Mouse (Mus musculus) left cerebral cortex, postnatal 14 days (tissue): Measurements from ENCODE around the gene Vps29. TPM values are rescaled to one million over a fixed set of nuclear protein-coding genes. Genes with fewer than 3 reads are reported as not detected.
A peak's percentile ranks its signal among the peaks of the same experiment; 100 is the strongest.

ENCODE experiments used
- DNase-seq, 2 experiments: peaks; one replicate each; pipeline ENCODE4 v3.0.0; 2021 to 2022; ENCODE audit warnings: low spot score in 2 of 2, mixed read lengths in 1 of 2
- intact Hi-C: fragments of 180-260 bp; cut with DNase I; formaldehyde crosslinking; loops from one replicate; pipeline ENCODE4 v1.15.1; 2025
- total RNA-seq, 2 experiments: library from RNA; stranded (reverse); gene quantifications; 2 replicates each; pipeline ENCODE4 v1.2.3; 2021

Vps29 gene
- total RNA-seq, 2 experiments from 2014 or later: 200 to 203 TPM

GRCm38 (mm10) chr5:122327283-122327682 is 26.9 kb upstream of the Vps29 start:
- no peak for DNase-seq
- intact Hi-C loops: no loop called here

GRCm38 (mm10) chr5:122330269-122330668 is 23.9 kb upstream of the Vps29 start:
- no peak for DNase-seq
- intact Hi-C loops: loop anchor here (10.0 kb wide), 1 partner anchor 475 kb away; no protein-coding TSS in a partner anchor

GRCm38 (mm10) chr5:122334682-122335081 is 19.5 kb upstream of the Vps29 start:
- intact Hi-C loops: loop anchor here (5.0 to 10.0 kb wide), 2 partner anchors 222 to 480 kb away; no protein-coding TSS in a partner anchor
- no peak for DNase-seq

GRCm38 (mm10) chr5:122336554-122337294 is 17.4 kb upstream of the Vps29 start:
- no peak for DNase-seq

DNA sequence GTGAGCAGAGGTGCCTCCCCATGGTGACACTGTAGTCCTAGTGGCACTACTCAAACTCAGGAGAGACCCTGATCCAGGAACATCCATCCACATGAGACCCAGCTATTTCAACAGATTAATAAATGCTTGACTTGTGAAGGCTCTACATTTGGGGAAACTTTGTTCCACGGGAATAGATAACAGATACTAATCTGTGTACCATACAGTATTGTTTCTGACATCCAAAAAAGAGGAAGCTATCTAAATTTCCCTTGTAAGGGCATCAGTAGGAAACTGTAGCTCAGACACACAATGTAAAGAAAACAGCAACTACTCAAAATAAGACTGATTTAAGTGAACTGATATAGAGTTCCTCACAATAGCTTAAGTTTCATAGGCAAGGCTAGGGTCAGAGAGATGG is 11.3 kb upstream of the Vps29 start:
- no peak for DNase-seq
- intact Hi-C loops: no loop called here

More at GRCm38 (mm10) chr5:122336554-122337294, 17.4 kb upstream of the Vps29 start:
- intact Hi-C loops: loop anchor here (5.0 to 10.0 kb wide), 2 partner anchors 224 to 482 kb away; no protein-coding TSS in a partner anchor

- no peak for DNase-seq
- intact Hi-C loops: loop anchor here (2.0 kb wide), 2 partner anchors 75 to 215 kb away; no protein-coding TSS in a partner anchor
Observed at GRCm38 (mm10) chr5:122343768-122344167, 10.4 kb upstream of the Vps29 start.

GRCm38 (mm10) chr5:122344260-122344659 is 9.9 kb upstream of the Vps29 start:
- DNase-seq: peak in 1 of 2 experiments; percentile 79
- intact Hi-C loops: loop anchor here (2.0 kb wide), 2 partner anchors 75 to 215 kb away; no protein-coding TSS in a partner anchor

GRCm38 (mm10) chr5:122345777-122346176 is 8.4 kb upstream of the Vps29 start:
- intact Hi-C loops: loop anchor here (2.0 kb wide), 2 partner anchors 77 to 217 kb away; no protein-coding TSS in a partner anchor
- no peak for DNase-seq

DNA sequence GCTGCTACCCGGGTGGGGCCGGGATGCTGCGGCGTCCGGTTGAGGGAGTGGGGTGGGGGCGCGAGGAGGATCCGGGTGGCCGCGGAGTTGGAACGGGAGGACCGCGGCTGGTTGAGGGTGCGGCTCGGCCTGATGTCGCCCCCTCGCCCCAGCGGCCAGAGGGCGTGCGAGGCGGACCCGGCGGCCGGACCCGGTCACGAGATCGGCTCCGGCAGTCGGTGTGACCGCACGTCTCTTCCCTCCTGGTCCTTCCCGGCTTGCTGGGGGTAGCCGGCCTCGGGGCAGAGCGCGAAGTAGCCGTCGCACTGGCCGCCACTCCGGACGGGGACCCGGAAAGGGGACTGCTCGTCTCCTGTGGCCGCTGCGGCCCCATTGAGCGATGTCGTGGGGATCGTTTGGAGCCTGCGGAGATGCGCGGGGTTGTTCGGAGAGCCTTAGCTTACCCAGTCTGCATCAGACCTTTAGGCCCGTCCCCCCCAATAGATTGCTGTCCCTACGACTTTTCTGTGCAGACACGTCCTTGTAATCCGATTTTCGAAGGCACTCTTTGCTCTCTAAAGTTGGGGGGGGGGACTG is 411 bp downstream of the Vps29 start:
- intact Hi-C loops: no loop called here

GRCm38 (mm10) chr5:122371591-122372191 is 17.5 kb downstream of the Vps29 start, which contains the start of gene Gpn3:
Gene Gpn3, plus strand, starts transcription at chr5:122371876.
- intact Hi-C loops: no loop called here
- no peak for DNase-seq

More for the DNA sequence above, 411 bp downstream of the Vps29 start:
- DNase-seq: peak in 1 of 2 experiments; percentile 35

DNA sequence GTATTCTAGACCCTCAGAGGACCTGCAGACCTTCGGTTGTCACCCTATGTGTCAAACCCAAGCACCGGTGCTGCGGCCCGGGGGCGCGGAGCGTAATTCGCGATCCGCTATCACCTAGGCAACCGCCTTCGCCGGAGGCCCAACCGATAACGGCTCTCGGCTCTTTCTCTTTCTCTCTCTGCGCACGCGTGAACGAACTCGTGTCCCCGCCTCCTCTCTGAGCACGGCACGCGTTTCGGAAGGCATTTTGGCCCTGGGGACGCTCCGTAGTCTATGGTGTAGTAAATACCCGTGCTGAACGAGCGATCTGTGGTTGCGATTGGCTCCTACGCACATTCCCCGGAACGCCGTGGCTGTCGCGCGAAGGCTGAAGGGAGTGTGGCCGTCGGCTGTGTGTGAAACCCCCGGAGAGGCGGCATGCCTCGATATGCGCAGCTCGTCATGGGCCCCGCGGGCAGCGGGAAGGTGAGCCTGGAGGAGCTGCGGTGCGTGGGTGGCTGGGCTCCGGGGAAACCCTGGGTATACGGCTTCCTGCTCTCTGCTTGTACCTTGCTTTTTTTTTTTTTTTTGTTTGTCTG is 18.1 kb downstream of the Vps29 start, which contains the start of gene Fam216a:
Gene Fam216a (minus strand): TSS at position 173 of the 578 bp plus-strand sequence.
- intact Hi-C loops: no loop called here
- peak; percentile 99 to 100 for DNase-seq

GRCm38 (mm10) chr5:122372878-122373277 is 18.7 kb downstream of the Vps29 start:
- DNase-seq: no peak
- intact Hi-C loops: no loop called here

DNA sequence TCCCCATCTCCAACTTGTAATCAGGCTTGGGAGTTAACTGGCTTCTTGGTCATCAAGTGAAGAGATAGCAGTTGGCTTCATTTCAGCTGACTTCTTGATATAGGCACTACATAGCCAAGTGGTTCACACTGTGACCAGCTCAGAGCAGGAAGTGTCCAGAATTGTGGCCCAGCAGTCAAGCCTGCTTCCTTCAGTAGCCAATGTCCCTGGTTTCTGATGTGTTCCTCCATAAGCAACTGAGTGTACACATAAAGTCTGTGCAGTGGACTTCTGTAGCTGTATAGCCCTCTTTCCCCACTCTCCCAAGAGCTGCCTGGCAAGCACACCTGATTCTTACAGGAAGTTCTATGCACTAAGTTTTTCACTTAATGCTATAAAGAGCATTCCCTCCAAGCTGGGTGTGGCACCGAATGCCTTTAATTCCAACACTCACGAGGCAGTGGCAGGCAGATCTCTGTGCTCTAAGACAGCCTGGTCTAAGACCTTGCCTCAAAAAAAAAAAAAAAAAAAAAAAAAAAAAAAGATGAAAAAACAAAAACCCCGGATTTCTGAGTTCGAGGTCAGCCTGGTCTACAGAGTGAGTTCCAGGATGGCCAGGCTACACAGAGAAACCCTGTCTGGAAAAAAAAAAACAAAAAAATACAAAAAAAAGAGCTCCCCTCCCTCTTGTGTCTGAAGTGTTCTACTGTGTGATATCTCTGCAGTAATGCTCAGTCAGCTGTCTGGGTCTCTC is 23.1 kb downstream of the Vps29 start:
- intact Hi-C loops: no loop called here
- no peak for DNase-seq

DNA sequence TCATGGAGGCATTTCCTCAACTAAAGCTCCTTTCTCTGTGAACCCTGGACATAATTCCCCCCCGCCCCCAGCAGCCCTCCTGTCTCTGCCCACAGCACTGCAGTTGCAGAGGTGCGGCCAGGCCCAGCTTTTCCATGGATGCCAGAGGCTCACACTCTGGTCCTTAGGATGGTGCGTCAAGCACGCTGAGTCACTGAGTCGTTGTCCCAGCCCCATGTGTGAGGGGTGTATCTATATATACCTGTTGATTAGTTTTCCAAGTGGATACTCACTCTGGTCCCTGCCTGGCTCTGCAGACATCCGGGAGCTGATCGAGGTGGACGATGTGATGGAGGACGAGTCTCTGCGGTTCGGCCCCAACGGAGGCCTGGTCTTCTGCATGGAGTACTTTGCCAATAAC is 24.0 kb downstream of the Vps29 start:
- intact Hi-C loops: no loop called here
- DNase-seq: no peak

GRCm38 (mm10) chr5:122379374-122380155 is 25.4 kb downstream of the Vps29 start:
- intact Hi-C loops: no loop called here
- DNase-seq: peak; percentile 83 to 95

DNA sequence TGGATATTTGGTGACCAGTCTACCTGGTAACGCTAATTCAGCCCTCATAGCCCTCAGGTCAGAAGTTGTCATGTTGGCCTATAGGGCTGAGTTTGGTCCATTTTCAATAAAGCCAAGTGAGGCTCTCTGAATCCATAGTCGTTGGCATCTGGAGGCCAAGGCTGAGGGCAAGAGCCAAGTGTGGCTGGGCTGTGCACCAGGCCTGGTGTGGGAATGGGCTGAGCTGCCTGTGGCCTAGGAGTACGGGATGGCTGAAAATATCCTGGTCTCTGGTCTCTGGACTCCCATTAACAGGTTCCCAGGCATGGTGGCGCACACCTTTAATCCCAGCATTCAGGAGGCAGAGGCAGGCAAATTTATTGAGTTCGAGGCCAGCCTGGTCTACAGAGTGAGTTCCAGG is 35.8 kb downstream of the Vps29 start:
- no peak for DNase-seq
- intact Hi-C loops: loop anchor here (5.0 kb wide), 1 partner anchor 128 kb away; the partner anchor contains the start of gene Tctn1

GRCm38 (mm10) chr5:122390671-122391070 is 36.5 kb downstream of the Vps29 start:
- intact Hi-C loops: loop anchor here (5.0 kb wide), 1 partner anchor 128 kb away; the partner anchor contains the start of gene Tctn1
- no peak for DNase-seq

GRCm38 (mm10) chr5:122391178-122391785 is 37.1 kb downstream of the Vps29 start:
- DNase-seq: no peak
- intact Hi-C loops: loop anchor here (5.0 kb wide), 1 partner anchor 129 kb away; the partner anchor contains the start of gene Tctn1
